Mouse (Mus musculus) splenic B cell, adult 2 months (primary cell): ENCODE data around the gene Galns.

Experiments
- DNase-seq: peaks from one replicate; pipeline ENCODE4 v3.0.0-alpha.2; 2011; ENCODE audit warnings: low read depth, low spot score
- H3K27me3 ChIP-seq: 2 replicates; pipeline ENCODE4 v1.6.1; 2012; ENCODE audit warnings: mild to moderate bottlenecking, low read length, moderate library complexity, mixed read lengths; ENCODE audit not compliant: control insufficient read depth, poor library complexity, insufficient read depth, severe bottlenecking
- H3K36me3 ChIP-seq: 2 replicates; pipeline ENCODE4 v1.6.1; 2012; ENCODE audit warnings: mild to moderate bottlenecking, low read length, moderate library complexity, mixed read lengths; ENCODE audit not compliant: control insufficient read depth, poor library complexity, insufficient read depth, severe bottlenecking

Gene Galns

GRCm38 (mm10) chr8:122620446-122620845 lies 9.2 kb upstream of the Galns start:
- DNase-seq = no peak
- H3K36me3 ChIP-seq = no peaks in the 10 kb centered on the region
- no peaks in the 10 kb centered on the region for H3K27me3 ChIP-seq

- H3K27me3 ChIP-seq = no peaks in the 10 kb centered on the region
- DNase-seq = no peak
- H3K36me3 ChIP-seq = no peaks in the 10 kb centered on the region
Measured at GRCm38 (mm10) chr8:122618660-122619378, 7.6 kb upstream of the Galns start.

- DNase-seq = peak; percentile 91
- Histone ChIP-seq H3K36me3 (no peaks in the 10 kb centered on the region), H3K27me3 (no peaks in the 10 kb centered on the region)
Measured at GRCm38 (mm10) chr8:122617947-122618546, 6.8 kb upstream of the Galns start.

GRCm38 (mm10) chr8:122616181-122616905 lies 5.1 kb upstream of the Galns start:
- H3K27me3 ChIP-seq = no peaks in the 10 kb centered on the region
- H3K36me3 ChIP-seq = no peaks in the 10 kb centered on the region
- DNase-seq = no peak

GRCm38 (mm10) chr8:122610612-122611277 lies 518 bp downstream of the Galns start:
- Histone ChIP-seq H3K27me3 (no peaks in the 10 kb centered on the region), H3K36me3 (no peaks in the 10 kb centered on the region)
- DNase-seq = peak; percentile 76

- no peaks in the 10 kb centered on the region for H3K27me3 ChIP-seq
- H3K36me3 ChIP-seq = no peaks in the 10 kb centered on the region
Measured at GRCm38 (mm10) chr8:122610209-122610608, 1.1 kb downstream of the Galns start.

GRCm38 (mm10) chr8:122606810-122607209 lies 4.5 kb downstream of the Galns start:
- H3K27me3 ChIP-seq = no peaks in the 10 kb centered on the region
- no peak for DNase-seq
- H3K36me3 ChIP-seq = no peaks in the 10 kb centered on the region; the same call in none of the 2 replicates

More at GRCm38 (mm10) chr8:122610209-122610608, 1.1 kb downstream of the Galns start:
- DNase-seq = no peak

- Histone ChIP-seq H3K27me3 (no peaks in the 10 kb centered on the region), H3K36me3 (no peaks in the 10 kb centered on the region; the same call in none of the 2 replicates)
- peak; percentile 44 for DNase-seq
Measured at GRCm38 (mm10) chr8:122605367-122605766, 5.9 kb downstream of the Galns start.

- no peak for DNase-seq
- Histone ChIP-seq H3K27me3 (no peaks in the 10 kb centered on the region), H3K36me3 (no peaks in the 10 kb centered on the region; the same call in none of the 2 replicates)
Measured at GRCm38 (mm10) chr8:122604640-122605039, 6.6 kb downstream of the Galns start.

GRCm38 (mm10) chr8:122600666-122601065 lies 10.6 kb downstream of the Galns start:
- no peak for DNase-seq
- Histone ChIP-seq H3K36me3 (no peaks in the 10 kb centered on the region; the same call in none of the 2 replicates), H3K27me3 (no peaks in the 10 kb centered on the region)

GRCm38 (mm10) chr8:122596031-122596430 lies 15.2 kb downstream of the Galns start:
- peaks cover 2% of the 10 kb centered on the region for H3K36me3 ChIP-seq
- no peak for DNase-seq

GRCm38 (mm10) chr8:122593783-122594507 lies 17.3 kb downstream of the Galns start:
- Histone ChIP-seq H3K27me3 (no peaks in the 10 kb centered on the region), H3K36me3 (peaks cover 2% of the 10 kb centered on the region)
- DNase-seq = no peak

More at GRCm38 (mm10) chr8:122596031-122596430, 15.2 kb downstream of the Galns start:
- H3K27me3 ChIP-seq = no peaks in the 10 kb centered on the region

GRCm38 (mm10) chr8:122593240-122593639 lies 18.0 kb downstream of the Galns start:
- H3K27me3 ChIP-seq = no peaks in the 10 kb centered on the region
- DNase-seq = no peak
- peaks cover 2% of the 10 kb centered on the region for H3K36me3 ChIP-seq

GRCm38 (mm10) chr8:122586749-122587148 lies 24.5 kb downstream of the Galns start:
- peaks cover 2% of the 10 kb centered on the region for H3K36me3 ChIP-seq
- H3K27me3 ChIP-seq = no peaks in the 10 kb centered on the region
- DNase-seq = no peak
